Mouse (Mus musculus) olfactory bulb, adult 2 months (tissue): Measurements from ENCODE around the gene Ppid. TPM values are rescaled to one million over a fixed set of nuclear protein-coding genes. Genes with fewer than 3 reads are reported as not detected.

ENCODE experiments used
- H3K27ac ChIP-seq: fragments of 200-500 bp; 2 replicates; pipeline ENCODE4 v1.5.1; 2012; ENCODE audit warnings: low read depth, low read length; ENCODE audit not compliant: insufficient read depth
- H3K4me1 ChIP-seq: fragments of 200-500 bp; 2 replicates; pipeline ENCODE4 v1.6.1; 2012; ENCODE audit warnings: low read length; ENCODE audit not compliant: control insufficient read depth, insufficient read depth
- H3K4me3 ChIP-seq: fragments of 200-500 bp; 2 replicates; pipeline ENCODE4 v1.5.1; 2012; ENCODE audit warnings: mild to moderate bottlenecking, low read depth, low read length, moderate library complexity; ENCODE audit not compliant: insufficient read depth
- CTCF ChIP-seq: fragments of 200-500 bp; IDR thresholded peaks from 2 replicates; pipeline ENCODE4 v1.5.1; 2012; ENCODE audit warnings: low read depth, mild to moderate bottlenecking, low read length, moderate library complexity; ENCODE audit not compliant: insufficient read depth
- POLR2A ChIP-seq: fragments of 200-500 bp; IDR thresholded peaks from 2 replicates; pipeline ENCODE4 v1.6.1; 2012; ENCODE audit warnings: mild to moderate bottlenecking, low read depth, low read length, moderate library complexity; ENCODE audit not compliant: insufficient read depth
- WGBS: fragments of 180-500 bp; shearing (Covaris S2); methylation state at CpG from one replicate; pipeline ENCODE4 v1.1.7; 2018; 5-methylcytosine and 5-hydroxymethylcytosine counted together
- polyA plus RNA-seq: library from polyadenylated mRNA; stranded (reverse); fragments of >200 nt; gene quantifications from 2 replicates; pipeline ENCODE4 v1.2.4, GENCODE M21; 2012; ENCODE audit warnings: low replicate concordance; ENCODE audit not compliant: missing spikeins, insufficient read depth, insufficient read length

Ppid gene
- polyA plus RNA-seq, 1 experiment = not detected

DNA sequence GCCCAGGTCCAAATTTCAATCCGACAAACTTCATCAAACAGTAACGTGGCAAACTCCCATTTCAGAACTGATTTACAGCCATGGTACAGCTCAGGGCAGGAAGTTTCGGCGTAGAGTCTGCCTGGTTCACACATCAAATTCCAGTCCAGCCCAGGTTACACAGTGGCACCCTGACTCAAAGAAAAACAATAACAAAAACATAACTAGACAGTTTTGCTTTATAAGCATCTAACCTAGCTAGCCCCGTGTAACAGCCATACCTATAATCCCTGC, 31.4 kb upstream of the Ppid start:
- no peak overlapping the region for H3K27ac ChIP-seq
- WGBS = 60% methylated on average over 5 of the region's 5 CpGs

GRCm38 (mm10) chr3:79560555-79560954, 30.6 kb upstream of the Ppid start:
- 98% methylated on average over 6 of the region's 6 CpGs for WGBS
- peaks cover 3% of the 10 kb centered on the region for H3K4me1 ChIP-seq
- TF ChIP-seq CTCF = no peak
- TF ChIP-seq POLR2A = no peak
- no peak overlapping the region for H3K4me3 ChIP-seq
- no peak overlapping the region for H3K27ac ChIP-seq

More for the DNA sequence above, 31.4 kb upstream of the Ppid start:
- TF ChIP-seq CTCF (no peak), POLR2A (no peak)
- no peak overlapping the region for H3K4me3 ChIP-seq
- peaks cover 3% of the 10 kb centered on the region for H3K4me1 ChIP-seq

- no peak overlapping the region for H3K4me3 ChIP-seq
- H3K4me1 ChIP-seq = peaks cover 7% of the 10 kb centered on the region
- TF ChIP-seq CTCF (no peak), POLR2A (no peak)
- 76% methylated on average over 10 of the region's 10 CpGs for WGBS
- H3K27ac ChIP-seq = no peak overlapping the region
These were observed 29.1 kb upstream of the Ppid start for GRCm38 (mm10) chr3:79561784-79562715.

GRCm38 (mm10) chr3:79563511-79563910, 27.6 kb upstream of the Ppid start:
- no peak overlapping the region for H3K27ac ChIP-seq
- no peak overlapping the region for H3K4me3 ChIP-seq
- 89% methylated on average over 2 of the region's 2 CpGs for WGBS
- peaks cover 7% of the 10 kb centered on the region for H3K4me1 ChIP-seq
- TF ChIP-seq POLR2A = no peak
- TF ChIP-seq CTCF = no peak

GRCm38 (mm10) chr3:79564875-79565606, 26.1 kb upstream of the Ppid start:
- TF ChIP-seq CTCF (no peak), POLR2A (no peak)
- 85% methylated on average over 10 of the region's 10 CpGs for WGBS
- no peak overlapping the region for H3K27ac ChIP-seq

GRCm38 (mm10) chr3:79566716-79567691, 24.1 kb upstream of the Ppid start:
- 0 out of 2 replicates have a peak, but pooled peaks cover 4% of the 10 kb centered on the region for H3K4me1 ChIP-seq
- WGBS = 3% methylated on average over 60 of the region's 60 CpGs
- TF ChIP-seq POLR2A = no peak
- TF ChIP-seq CTCF = no peak

More at GRCm38 (mm10) chr3:79564875-79565606, 26.1 kb upstream of the Ppid start:
- no peak overlapping the region for H3K4me3 ChIP-seq
- H3K4me1 ChIP-seq = 0 out of 2 replicates have a peak, but pooled peaks cover 4% of the 10 kb centered on the region

GRCm38 (mm10) chr3:79567703-79568362, 23.3 kb upstream of the Ppid start, which contains the start of gene Fnip2:
Gene Fnip2 (minus strand): TSS chr3:79567796.
- peak within 1 kb of the TSS; percentile 67; the same call in 1 of the 2 replicates for H3K27ac ChIP-seq
- H3K4me3 ChIP-seq = peak within 1 kb of the TSS; percentile 97
- 0 out of 2 replicates have a peak, but pooled peaks cover 4% of the 10 kb centered on the region for H3K4me1 ChIP-seq
- no peak for TF ChIP-seq POLR2A
- TF ChIP-seq CTCF = no peak
- WGBS = 2% methylated on average over 55 of the region's 55 CpGs

More at GRCm38 (mm10) chr3:79566716-79567691, 24.1 kb upstream of the Ppid start:
- H3K27ac ChIP-seq = no peak overlapping the region
- peak overlapping the region; percentile 97 for H3K4me3 ChIP-seq

DNA sequence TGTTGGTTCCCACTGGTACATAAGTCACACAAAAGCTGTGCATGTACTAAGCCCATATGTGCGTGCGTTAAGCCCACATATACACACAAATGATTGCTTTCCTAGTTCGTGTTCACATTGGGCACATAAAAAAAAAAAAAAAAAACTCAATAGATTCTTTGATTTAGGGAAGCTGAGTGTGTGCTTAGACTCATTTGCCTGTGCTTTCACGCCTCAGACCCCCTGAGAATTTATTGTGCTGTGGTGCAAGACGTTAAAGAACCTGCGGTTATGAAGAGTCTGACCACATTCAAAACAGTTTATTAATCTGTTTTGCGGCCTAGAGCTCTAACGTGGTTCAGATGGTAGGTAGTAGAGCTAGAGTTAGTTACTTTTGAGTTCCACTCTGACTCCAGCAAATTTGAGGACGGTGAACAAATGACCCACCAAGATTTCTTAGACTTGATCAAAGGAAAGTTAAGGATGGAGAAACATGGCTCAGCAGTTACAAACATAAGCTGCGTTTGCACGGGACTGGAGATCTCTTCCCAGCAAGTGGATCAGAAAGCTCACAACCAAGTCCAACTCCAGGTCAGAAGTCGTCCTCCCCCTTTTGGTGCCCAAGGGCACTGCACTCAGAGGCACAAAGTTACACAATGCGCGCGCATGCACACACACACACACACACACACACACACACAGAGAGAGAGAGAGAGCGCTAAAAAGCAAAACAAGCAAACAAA, 22.4 kb upstream of the Ppid start:
- no peak overlapping the region for H3K27ac ChIP-seq
- 0 out of 2 replicates have a peak, but pooled peaks cover 4% of the 10 kb centered on the region for H3K4me1 ChIP-seq
- no peak overlapping the region for H3K4me3 ChIP-seq
- WGBS = 67% methylated on average over 16 of the region's 16 CpGs
- TF ChIP-seq POLR2A = no peak
- TF ChIP-seq CTCF = no peak
